Mouse (Mus musculus) cerebellum, adult (tissue): ENCODE measurements around the gene Camk2g.

ENCODE experiments used
- ATAC-seq: cut with Nextera tagmentation; 2 replicates; pipeline ENCODE4 v1.9.2; 2017; ENCODE audit warnings: mild to moderate bottlenecking, moderate library complexity, mixed read lengths; ENCODE audit not compliant: insufficient number of reproducible peaks, low FRiP score, low TSS enrichment

Camk2g gene

DNA sequence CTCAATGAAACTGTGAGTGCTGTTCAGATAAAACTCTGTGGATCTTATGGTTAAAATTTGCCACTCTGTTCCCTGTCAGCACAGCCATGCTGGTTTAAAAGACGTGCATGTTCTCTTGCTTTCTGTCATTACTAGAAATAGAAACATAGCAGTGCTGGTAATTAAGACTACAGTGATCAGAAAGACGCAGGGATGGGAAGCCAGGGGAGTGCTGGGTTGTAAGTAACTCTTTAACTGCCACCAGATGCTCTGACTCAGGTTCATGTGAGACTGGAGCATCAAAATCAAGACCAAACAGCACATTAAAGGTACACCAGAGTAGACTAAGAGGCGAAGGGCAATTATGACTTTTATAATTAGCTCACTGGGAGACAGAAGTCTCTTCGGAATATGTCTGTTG lies 45.5 kb downstream of the Camk2g start:
- no peak for ATAC-seq

DNA sequence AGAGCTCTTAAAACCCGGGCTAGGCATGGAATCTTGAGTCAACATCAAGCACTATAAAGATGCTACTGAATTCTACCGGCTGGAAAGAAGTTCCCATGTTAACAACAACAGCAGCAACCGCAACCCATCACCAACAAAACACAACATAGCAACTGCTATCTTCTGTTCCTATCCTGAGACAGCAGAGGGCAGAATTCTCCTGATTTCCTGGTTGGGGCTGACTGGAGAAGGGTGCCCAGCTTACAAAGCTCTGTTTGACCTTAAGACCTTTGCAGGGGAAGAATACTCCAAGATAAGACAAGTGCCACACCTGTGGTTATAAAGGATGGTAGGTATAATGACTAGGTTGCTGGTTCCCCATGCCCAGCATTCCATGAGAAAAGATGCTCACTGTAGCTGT lies 47.0 kb downstream of the Camk2g start:
- ATAC-seq: no peak

DNA sequence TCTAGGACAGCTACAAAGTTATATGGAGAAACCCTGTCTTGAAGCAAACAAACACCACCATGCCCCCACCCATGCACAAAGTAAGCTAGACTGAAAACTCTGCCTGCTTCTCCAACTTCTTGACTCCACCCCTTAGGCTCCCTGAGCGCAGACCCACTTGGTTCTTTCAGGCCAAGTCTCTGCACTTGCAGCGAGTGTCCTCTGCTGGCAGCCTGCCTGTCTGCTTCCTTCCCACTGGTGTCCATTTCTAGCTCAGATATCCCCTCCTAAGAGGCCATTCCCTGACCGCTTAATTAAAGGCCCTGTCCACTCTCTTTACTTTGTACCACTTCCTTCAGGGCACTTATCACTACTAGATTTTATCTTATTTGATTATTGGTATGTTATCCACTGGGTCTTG lies 50.3 kb downstream of the Camk2g start:
- no peak for ATAC-seq

DNA sequence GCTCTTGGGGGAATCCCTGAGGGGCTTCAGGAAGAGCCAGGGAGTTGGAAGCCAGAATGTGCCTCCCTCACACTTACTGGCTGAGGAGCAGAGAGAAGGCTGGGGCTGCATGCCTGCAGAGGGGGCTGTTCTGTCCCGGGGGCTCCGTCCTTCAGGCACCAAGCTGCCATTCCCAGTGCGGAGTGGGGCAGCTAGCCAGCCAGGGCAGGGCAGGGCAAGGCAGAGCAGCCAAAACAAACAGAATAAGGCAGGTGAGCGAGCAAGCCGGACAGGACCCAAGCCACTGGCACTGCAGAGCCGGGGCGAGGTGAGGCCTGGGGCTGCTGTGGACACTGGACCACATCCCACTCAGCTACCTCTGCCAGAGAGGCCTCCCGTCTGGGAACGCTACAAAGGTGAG lies 52.6 kb downstream of the Camk2g start:
- no peak for ATAC-seq

DNA sequence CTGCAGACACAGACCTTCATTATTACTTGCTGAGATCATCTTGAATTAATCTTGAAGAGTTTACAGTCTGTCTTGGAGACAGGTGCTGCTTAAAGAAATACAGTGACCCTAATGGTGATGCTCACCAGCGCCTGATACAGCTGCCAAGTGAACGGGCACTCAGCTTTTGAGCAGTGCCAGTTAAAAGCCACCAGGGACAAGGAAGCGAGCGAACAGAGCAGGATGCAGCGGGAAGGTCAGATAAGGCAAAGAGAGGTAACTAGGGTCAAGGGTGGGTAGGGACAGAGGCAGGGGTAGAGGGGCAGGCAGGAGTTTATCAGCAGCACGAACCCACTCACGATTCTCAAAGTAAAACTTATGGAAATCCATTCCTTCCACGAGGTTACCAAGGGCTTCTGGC lies 55.4 kb downstream of the Camk2g start:
- ATAC-seq: no peak

DNA sequence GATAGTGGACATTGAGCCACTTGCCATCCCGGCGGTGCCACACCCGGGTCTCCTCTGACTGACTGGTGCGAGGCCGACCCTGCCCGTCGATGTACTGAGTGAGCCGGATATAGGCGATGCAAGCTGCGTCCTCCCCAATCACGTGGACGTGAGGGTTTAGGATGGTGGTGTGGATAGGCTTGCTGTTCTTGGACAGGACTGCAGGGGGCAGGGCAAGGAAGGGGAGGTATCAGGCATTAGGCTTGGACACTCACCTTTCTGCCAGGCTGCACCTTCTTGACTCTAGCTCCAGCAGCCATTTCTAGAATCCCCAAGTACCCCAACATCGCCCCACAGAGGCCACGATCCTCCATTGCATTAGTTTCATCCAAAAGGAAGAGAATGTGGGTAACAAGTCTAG lies 56.6 kb downstream of the Camk2g start:
- ATAC-seq: no peak

DNA sequence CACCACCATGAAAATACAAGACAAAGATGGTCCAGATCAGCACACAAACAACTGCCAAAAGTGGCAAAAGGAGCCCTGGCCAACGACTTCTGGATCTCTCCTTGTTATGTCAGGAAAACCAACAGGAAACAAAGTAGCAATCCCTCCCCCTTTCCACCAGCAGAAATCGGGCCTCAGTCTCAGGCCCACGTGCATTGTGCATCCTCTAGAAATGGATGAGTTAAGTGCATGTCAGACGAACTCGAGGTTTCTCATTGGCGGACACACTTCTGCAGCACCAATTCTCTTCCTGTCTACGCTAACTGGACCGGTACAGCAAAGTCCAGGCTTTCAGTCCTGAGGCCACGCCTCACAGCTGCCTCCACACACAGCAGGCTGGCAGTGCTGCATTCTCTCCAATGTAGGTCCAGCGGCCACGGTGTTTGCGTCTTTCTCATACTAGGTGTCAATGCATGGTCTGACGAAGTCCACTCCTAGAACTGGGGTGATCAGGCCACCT lies 57.9 kb downstream of the Camk2g start:
- ATAC-seq: no peak

DNA sequence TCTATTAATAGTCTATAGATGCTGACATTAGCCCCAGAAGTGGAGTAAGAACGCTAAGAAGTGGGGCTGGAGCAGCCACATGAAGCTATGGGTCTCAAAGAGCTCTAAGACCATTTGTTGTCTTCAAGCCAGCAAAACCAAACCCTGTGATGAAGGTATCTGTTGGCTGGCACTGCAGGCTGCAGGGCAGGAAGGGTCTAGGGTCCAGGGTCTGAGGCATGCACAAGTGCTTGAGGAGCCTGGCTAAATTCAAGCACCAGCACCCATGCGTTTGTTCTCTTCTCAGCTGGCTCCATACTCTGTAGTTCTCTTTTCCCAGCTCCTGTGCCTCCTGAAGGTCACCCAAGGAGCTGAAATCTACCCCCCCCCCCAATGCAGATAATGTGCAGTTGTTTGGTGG lies 58.8 kb downstream of the Camk2g start:
- no peak for ATAC-seq

DNA sequence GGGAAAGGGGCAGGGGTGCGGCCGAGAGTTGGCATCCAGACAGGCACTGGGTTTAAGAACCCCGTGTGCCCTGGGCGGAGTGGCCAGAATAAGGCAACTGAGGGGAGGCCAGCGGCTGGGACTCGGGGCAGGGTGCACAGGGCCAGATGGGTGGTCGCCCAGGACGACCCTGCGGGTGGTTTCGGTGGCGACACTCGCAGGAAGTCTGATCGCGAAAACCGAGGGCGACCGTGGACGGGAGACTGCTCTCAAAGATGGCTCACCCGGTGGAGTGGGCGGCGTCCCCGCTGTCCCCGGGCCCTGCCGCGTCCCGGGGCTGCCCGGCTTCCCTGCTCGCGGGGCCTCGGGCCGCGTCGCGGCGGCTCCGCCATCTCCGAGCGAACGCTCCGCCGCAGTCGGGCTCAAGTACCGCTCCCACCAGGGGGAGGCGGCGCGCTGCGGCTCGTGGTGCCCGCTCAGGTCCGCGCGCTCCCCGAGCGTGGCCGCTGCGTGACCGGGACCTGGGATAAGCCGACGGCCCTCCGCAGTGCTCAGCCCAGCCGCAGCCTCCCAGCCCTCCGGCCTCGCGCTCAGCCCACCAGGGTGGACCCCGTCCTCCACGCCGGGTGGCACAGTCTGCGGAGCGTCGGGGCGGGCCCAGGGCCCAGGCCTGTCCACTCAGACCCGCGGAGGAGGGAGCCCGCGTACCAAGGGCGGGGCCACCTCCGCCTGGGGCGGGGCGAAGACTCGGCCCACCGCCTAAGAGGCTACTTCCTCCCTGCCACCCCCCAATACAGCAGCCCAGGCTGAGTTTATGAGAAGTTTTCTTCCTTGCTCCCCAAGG lies 59.7 kb downstream of the Camk2g start, which contains the start of gene Ndst2:
Ndst2 (minus strand) TSS at position 611 of the 823 bp plus-strand sequence.
- ATAC-seq: peak; percentile 95

DNA sequence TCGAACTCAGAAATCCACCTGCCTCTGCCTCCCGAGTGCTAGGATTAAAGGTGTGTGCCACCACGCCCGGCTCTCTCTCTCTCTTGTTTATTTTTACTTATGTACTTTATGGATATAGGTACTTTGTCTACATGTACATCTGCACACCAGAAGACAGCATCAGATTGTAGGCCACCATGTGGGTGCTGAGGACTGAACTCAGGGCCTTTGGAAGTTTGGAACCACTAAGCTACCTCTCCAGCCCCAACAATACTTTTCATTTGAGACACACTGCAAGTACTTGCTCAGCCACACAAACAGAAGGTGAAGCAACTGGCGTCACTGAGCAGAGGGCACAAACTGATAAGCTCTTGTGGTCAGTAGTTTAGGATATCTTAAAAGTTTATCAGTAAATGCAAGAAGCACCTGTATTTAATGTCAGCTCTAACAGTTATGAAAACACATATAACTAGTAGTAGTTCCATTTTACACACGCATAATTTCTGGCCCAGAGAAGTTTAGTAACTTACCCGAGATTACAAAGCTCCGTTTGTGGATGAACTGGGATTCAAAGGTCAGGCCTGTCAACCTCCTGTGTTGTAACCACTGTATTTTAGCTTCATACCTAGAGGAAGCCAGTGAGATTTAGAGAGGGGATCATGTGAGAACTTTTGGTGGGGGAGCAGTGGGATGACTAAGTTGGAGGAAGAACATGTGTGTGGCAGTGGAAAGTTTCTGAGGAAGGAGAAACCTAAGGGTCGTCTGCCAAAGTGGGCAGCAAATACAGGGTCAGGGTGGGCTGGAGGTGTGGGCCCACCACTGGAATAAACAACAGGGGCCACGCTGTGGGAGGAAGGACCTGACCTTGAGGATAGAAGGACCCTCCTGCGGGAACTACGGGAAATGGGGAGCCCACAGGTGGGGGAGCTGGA lies 60.6 kb downstream of the Camk2g start:
- ATAC-seq: 0 out of 2 replicates have a peak, but pooled peaks have one; percentile 5

DNA sequence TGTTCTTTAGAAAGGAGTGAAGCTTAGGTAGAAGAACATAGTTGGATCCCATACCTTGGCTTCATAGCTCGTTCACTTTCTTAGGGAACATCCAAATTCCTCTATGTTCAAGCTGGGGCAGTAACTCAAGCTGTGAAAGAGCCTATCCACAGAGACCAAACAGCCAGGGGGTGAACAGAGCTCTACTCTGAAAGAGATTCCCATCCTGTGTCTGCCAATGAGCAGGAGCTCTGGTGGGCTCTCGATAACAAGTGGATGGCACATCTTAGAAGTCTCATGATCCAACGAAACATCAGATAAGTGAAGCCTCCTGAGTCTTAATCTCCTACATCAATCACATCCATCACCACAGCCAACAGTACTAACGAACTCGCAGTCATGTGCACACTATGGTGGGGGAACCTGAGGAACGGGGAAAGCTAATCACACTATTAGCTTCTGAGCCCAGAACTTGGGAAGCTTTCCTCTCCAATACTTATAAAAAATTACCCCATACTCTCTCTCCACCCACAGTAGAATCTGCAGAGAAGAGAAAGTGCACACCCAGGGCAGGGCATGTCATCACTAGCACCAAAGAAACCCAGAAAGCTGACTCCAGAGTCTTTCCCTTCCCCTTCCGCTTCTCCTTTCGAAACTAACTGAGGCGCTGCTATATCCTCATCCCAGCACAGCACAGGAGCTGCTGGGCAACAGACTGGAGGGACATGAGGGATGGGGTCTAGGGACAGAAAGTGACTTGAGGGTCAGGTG lies 62.9 kb downstream of the Camk2g start:
- no peak for ATAC-seq

DNA sequence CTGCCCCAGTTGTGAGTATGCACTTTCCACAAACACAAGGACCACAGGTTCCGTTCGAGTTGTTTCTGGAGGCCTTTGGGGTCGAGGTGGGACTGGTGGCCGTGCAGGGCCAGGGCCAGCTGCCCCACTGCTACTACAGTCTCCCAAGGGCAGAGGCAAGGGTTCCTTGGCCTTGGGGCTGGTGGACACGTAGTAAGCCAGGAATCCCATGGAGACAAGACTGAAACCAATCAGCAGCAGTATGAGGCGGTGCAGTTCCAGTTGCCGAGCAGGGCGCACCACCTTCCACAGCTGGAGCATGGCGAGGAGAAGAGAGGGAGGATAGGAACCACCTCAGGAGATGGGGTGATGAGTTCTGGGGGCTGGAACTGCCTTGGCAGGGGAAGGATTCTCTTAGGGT lies 64.0 kb downstream of the Camk2g start:
- no peak for ATAC-seq

DNA sequence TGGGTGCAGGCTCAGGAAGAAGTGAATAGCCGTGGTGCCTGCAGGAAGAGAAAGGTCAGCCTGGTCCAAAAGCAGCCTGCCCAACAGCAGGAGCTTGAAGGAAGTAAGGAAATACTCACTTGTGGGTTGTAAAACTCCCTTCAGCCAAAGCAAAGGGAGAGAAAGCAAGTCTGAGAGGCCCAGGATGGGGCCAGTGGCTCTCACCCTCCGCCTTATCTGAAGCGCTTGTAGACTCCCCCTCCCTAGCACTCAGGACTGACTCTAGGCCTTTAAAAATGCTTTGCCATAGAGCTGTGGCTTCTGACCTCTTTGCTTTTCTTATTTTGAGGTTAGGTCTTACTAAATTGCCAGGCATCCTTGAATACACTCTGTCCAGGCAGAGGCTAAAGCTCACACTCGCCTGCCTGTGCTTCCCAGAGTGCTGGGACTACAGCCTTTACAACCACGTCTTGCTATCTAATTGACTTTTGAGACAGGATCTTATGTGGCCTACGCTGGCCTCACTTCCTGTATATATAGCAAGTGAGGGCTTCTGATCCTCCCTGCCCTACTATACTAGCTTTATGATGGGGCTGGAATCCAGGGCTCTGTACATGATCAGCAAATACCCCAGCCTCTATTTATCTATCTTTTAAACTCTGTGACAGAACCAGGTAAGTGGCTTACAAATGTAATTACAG lies 68.1 kb downstream of the Camk2g start:
- no peak for ATAC-seq

DNA sequence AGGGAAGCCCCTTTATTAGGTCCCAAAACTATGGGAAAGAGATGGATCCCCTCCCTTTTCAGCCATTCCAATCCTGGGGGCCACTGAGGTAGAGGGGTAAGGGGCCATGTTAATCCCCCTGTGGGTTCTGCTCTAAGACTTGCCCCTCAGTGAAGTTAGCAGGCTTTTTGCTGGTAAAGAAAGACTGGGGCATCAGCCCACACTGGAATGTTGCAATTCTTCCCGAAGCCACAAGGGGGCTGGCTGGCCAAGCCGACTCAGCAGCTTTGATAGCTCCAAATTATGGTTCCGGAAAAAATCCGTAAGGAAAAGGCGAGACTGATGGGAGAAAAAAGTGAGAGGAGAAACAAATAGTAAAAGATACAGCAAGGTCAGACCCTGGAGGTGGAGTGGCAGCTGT lies 69.8 kb downstream of the Camk2g start:
- ATAC-seq: 0 out of 2 replicates have a peak, but pooled peaks have one; percentile 24

DNA sequence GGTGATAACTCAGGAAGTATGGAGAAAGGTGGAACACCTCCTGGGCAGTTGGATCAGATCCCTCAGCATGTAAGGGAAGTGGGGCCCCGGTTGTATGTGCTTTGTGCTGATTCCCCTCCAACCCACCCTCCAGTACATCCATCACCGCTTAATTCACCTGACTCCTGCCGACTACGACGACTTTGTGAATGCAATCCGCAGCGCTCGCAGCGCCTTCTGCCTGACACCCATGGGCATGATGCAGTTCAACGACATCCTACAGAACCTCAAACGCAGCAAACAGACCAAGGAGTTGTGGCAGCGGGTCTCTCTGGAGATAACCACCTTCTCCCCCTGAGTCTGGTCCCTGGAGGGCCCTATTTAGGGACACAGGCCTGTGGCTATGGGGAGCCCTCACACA lies 70.9 kb downstream of the Camk2g start:
- ATAC-seq: no peak

DNA sequence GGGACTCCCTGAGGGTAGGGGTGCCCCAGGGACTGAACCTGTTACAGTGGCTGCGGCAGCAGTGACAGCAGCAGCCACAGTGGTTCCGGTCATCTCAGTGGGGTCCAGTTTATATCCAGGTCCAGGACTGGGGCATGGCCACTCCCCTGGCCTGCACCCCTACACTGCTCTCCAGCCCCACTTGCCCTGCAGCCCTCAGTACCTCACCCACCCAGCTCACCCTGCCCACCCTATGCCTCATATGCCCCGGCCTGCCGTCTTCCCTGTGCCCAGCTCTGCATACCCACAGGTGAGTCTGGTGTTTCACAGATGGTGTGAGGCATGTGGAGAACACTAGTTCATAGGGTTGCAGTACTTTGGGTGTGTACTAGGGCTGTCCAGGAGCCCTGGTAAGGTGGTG lies 72.5 kb downstream of the Camk2g start:
- no peak for ATAC-seq

DNA sequence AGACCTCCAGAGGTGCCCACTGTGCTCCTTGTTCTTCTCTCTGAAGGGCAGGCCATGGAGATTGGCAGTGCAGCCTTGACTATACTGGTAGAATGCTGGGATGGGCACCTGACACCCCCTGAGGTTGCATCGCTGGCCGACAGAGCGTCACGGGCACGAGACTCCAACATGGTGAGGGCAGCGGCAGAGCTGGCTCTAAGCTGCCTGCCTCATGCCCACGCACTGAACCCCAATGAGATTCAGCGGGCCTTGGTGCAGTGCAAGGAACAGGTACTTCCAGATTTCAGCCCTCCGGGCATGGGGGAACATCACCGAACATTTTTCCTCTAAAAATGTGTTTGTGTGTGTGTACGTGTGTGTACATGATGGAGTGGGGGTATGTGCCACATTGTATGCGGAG lies 74.1 kb downstream of the Camk2g start:
- ATAC-seq: no peak

DNA sequence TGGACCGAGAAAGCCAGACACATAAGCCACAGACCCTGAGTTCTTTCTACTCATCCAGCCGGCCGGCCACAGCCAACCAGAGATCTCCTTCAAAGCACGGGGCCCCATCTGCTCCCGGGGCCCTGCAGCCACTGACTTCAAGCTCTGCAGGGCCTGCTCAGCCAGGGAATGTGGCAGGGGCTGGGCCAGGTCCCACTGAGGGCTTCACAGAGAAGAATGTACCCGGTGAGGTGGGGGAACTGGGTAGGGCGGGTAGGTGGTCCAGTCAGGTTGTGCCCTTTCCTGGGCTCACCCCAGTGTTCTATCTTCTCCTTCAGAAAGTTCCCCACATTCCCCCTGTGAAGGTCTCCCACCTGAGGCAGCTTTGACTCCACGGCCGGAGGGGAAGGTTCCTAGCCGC lies 75.4 kb downstream of the Camk2g start:
- ATAC-seq: no peak

DNA sequence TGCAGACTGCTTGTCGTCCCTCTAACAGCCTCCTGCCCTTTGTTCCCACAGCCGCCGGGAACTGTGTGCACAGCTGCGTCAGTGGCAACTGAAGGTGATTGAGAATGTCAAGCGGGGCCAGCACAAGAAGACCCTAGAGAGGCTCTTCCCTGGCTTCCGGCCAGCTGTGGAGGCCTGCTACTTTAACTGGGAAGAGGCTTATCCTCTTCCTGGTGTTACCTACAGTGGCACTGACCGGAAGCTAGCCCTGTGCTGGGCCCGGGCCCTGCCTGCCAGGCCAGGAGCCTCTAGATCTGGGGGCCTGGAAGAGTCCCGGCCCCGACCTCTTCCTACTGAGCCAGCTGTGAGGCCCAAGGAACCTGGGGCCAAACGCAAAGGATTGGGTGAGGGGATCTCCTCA lies 80.1 kb downstream of the Camk2g start:
- no peak for ATAC-seq

DNA sequence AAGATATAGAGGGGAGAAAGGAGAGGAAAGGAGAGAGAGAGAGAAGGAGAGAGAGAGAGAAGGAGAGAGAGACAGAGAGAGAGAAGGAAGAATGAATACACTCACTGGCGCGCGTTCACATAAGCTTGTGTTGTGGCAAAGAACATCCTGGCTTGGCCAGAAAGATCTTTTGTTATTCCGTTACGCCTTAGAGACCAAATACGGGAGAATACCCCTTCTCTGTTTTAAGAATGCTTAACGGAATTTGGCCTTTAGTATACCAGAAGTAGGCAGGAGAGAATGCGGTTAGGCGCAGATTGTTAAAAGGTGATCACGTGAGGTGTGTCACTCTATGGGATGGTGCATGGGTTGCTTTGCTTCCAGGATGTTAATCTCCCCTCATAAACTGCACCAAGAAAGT lies 85.6 kb downstream of the Camk2g start:
- no peak for ATAC-seq
